Mouse (Mus musculus): ENCODE data around the gene Pfdn6.
A peak's percentile ranks its signal among the peaks of the same experiment; 100 is the strongest.

The Pfdn6 gene

GRCm38 (mm10) chr17:33931947-33932346 is 8.2 kb downstream of the Pfdn6 start:
- DNase-seq: peak in 1 of 2 experiments; percentile 20

GRCm38 (mm10) chr17:33931159-33931866 is 8.8 kb downstream of the Pfdn6 start:
- DNase-seq: peak in 1 of 2 experiments; percentile 53

DNA sequence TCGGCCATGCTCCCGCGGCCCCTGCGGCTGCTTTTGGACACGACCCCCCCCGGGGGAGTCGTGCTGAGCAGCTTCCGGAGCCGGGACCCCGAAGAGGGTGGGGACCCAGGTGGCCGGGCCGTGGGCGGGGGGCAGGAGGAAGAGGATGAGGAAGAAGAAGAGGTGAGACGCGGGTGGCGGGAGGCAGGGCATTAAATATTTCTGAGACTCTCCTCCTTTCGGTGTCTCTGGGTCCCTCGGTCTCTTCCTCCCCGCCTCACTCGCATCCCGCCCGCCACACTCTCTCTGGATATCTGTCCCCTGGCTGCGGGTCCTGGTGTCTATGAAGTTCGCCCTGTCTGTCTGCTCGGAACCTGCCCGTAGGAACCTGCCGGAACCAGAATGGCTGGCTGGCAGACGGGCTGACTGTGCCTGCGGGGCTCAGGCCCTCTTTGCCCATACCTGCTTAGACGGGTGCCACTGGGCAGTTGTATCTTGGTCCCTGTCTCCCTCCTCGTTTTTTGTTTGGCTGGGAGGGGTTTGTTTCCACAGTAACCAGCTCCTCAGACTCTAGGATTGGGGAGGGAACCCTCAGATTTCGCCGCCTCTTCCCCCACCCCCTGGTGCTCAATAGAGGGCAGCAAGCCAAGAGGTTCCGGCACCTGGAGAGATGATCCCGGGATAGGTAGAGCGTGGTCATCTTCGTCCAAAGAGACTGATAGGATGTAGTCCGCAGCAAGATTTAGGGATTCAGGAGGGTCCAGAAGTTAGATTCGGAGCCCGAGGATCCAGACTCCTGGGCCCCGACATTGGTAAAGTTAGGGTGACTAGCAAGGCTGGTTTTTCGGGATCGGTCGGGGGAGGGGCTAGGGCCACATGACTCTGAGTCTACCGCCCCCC is 9.6 kb downstream of the Pfdn6 start:
- peak; percentile 76 to 87 for DNase-seq

DNA sequence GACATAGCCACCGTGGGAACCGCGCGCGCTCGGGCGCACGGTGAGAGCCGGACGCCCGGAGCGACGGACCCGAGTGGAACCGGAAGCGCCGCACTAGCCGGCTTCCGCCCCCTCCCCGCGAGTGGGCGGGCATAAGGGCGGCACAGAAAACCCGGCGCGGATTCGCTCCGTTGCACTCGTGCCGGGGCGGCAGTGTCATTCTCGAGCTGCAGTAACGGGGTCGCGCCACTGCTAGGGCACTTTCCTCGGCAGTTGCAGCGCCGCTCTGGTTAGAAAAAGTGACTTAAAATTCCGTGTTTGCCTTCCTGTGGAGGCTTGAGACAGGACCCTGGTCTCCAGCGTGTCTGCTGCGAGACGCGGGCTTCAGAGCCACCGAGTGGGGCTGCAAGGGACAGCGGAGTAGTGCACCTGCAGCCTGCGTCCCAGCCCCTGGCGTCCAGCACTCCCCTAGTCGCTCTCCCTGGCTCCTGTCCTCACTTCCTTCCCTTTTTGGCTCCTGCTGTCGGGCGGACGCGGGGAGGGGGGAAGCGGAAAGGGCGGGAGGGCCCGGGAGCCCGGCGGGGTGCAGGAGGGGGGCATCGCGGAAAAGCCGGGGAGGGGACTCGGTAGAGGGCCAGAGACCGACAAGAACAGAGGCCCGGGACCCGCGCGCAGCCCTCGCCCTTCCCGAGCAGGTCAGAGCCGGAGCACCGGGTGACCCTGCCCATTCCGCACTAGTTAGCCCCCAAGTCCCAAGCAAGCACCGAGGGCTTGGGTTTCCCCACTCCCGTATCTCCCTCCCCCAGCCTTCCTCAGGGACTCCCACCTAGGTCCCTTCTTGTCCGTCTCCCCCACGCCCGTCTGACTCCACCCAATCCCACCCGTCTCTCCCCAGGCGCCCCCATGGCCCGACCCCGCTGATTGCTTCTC is 10.5 kb downstream of the Pfdn6 start, which contains the start of gene Rgl2:
Rgl2 (plus strand) TSS at position 173 of the 909 bp plus-strand sequence.
- DNase-seq: peak; percentile 95 to 96

GRCm38 (mm10) chr17:33928251-33928947 is 11.7 kb downstream of the Pfdn6 start:
- DNase-seq: peak in 1 of 2 experiments; percentile 7

DNA sequence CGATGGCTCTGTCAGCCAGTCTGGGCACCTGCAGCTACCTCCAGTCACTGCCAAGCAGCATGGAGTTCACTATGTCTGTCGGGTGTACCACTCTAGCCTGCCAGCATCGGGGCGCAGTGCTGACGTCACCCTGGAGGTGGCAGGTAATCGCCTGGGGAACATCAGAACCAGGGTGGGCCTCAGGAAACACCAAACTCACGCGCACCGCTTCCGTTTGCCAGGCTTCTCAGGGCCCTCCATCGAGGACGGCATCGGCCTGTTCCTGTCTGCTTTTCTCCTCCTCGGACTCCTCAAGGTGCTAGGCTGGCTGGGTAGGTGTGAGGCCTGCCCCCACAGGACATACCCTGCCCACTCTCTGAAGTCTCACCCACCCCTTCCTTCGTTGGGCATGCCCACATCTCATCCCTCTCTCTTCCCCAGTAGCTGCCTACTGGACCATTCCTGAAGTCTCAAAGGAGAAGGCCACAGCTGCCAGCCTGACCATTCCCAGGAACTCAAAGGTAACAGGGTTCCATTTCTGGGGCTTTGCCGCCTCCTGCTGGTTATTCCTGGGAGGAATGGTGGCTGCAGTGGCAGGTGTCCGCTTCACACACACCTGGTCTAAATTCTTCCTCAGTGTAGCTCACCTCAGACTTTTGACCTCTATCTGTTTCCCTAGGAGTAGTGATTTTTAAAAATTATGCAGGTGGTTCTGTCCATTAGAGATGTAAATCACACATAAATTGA is 13.8 kb downstream of the Pfdn6 start:
- DNase-seq: peak in 1 of 2 experiments; percentile 45

DNA sequence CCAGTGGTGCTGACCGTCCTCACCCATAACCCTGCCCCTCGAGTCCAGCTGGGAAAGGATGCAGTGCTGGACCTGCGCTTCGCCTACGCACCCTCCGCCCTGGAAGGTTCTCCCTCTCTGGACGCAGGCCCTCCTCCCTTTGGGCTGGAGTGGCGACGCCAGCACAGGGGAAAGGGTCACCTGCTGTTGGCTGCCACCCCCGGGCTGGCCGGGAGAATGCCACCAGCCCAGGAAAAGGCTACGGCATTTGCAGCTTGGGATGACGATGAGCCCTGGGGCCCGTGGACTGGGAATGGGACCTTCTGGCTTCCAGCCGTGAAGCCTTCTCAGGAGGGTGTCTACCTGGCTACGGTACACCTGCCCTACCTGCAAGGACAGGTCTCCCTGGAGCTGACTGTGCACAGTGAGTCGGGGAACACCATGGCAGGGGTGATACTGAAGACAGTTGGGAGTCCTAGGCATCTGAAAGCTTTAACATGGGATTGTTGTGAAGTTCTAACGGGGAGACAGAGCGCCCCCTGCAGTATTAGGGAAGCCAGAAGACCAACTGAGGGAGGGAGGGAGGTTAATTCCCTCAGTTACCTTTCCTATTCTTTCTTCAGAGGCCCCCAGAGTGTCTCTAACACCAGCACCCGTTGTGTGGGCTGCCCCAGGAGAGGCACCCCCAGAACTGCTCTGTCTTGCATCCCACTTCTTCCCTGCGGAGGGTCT is 14.6 kb downstream of the Pfdn6 start:
- peak in 1 of 2 experiments; percentile 19 for DNase-seq

- peak; percentile 53 to 58 for DNase-seq
Measured at GRCm38 (mm10) chr17:33924577-33925283, 15.4 kb downstream of the Pfdn6 start.

GRCm38 (mm10) chr17:33921361-33921760 is 18.8 kb downstream of the Pfdn6 start:
- DNase-seq: no peak

DNA sequence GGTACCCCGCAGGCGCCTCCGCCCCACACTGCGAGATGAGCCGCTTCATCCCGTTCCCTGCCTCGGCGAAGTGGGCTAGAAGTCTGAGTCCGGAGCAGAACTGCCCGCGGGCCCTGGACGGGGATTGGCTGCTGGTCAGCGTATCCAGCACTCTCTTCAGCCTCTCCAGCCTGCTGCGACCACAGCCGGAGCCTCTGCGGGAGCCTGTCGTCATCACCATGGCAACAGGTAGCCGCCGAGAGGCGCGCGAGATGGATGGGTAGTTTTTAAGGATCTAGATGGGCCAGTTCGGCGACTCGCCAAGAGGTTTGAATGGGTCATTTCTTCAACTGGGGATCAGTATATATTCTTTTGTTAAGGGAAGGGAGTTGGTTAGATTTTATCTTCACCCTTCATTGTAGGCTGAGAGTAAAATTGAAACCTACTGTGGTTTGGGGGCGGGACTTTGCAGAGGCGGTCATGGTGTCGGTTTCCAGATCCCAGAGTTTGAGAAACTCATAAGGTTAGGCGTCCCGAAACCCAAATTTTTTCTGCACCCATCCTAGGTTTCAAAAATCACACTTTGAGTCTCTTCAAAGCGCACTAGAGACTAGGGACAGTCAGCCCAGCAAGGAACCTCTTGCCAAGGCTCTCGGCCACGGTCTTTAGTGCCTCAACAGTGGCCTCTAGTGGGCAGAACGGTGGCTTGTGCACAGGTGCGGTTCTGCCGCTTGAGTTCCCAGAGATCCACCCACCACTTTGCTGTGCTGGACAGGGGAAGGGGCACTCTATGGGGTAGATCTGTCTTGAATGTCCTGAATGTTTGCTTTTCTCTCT is 19.7 kb downstream of the Pfdn6 start:
- peak; percentile 83 to 87 for DNase-seq

- peak; percentile 75 to 82 for DNase-seq
Measured at GRCm38 (mm10) chr17:33919351-33920281, 20.5 kb downstream of the Pfdn6 start.

DNA sequence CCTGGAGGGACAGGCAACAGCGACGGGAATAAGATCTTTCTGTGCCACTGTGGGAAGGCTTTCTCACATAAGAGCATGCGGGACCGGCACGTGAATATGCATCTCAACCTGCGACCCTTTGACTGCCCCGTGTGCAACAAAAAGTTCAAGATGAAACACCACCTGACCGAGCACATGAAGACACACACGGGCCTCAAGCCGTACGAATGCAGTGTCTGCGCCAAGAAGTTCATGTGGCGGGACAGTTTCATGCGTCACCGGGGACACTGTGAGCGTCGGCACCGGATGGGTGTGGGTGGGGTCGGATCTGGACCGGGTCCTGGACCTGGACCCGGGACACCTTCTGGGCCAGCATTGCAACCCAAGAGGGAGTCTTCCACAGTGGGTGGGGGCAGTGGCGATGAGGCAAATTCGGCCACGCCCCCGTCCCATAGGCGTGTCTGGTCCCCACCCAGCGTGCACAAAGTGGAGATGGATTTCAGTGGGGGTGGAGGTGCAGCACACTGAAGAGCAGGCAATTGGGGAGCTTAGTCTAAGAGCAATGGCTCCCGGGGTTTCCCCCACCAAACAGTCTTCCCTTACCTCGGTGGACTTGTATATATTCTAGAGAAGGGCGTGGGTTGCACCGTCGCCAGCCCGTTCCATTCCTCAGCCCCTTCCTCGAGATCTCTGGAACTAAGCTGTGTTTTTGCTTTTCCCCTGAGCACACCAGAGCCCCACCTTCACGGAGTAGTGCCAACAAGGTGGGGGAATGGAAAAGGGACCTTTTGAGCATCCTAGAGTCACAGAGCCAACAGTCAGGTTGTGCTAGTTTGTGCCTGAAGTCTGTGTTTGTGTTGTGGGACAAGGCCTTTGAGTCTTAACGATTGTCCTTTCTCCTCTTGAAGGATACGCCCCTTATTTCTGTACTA is 21.6 kb downstream of the Pfdn6 start:
- peak in 1 of 2 experiments; percentile 51 for DNase-seq

- DNase-seq: peak in 1 of 2 experiments; percentile 29
Measured at GRCm38 (mm10) chr17:33917656-33918292, 22.4 kb downstream of the Pfdn6 start.

DNA sequence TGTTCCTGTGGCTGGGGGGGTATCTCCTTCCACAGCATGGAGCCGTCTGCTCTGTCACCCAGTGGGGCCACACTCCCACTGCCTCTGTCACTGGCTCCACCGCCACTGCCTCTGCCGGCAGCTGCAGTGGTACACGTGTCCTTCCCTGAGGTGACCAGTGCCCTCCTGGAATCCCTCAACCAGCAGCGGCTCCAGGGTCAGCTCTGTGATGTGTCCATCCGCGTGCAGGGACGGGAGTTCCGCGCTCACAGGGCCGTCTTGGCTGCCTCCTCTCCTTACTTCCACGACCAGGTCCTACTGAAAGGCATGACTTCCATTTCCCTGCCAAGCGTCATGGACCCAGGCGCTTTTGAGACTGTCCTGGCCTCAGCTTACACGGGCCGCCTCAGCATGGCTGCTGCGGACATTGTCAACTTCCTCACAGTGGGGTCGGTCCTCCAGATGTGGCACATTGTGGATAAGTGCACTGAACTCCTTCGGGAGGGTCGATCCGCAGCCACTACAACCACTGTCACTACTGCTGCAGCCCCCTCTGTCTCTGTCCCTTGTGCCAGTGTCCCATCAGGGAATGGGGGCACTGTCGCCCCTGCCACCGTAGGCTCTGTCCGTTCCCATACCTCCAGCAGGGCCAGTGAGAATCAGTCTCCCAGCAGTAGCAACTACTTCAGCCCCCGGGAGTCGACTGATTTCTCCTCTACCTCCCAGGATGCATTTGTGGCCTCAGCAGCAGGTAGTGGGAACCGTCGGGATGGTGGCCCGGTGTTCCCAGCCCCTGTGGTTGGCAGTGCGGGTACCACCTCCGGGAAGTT is 23.1 kb downstream of the Pfdn6 start:
- peak in 1 of 2 experiments; percentile 40 for DNase-seq

GRCm38 (mm10) chr17:33916294-33916693 is 23.8 kb downstream of the Pfdn6 start:
- DNase-seq: peak in 1 of 2 experiments; percentile 82
